Mouse (Mus musculus) kidney, adult 2 months (tissue): ENCODE data around the gene Cngb1. TPM values are rescaled to one million over a fixed set of nuclear protein-coding genes. Genes with fewer than 3 reads are reported as not detected.

Experiments
- DNase-seq: peaks from one replicate; pipeline ENCODE4 v3.0.0; 2021
- H3K27ac ChIP-seq: fragments of 200-500 bp; 2 replicates; pipeline ENCODE4 v1.5.1; 2012; ENCODE audit warnings: low read depth, low read length, control low read depth, inconsistent platforms; ENCODE audit not compliant: insufficient read depth
- H3K27me3 ChIP-seq: fragments of 200-500 bp; replicated peaks from 2 replicates; pipeline ENCODE4 v1.6.1; 2012; ENCODE audit warnings: mild to moderate bottlenecking, moderate library complexity, low read length, inconsistent platforms; ENCODE audit not compliant: control insufficient read depth, insufficient read depth
- H3K36me3 ChIP-seq: fragments of 200-500 bp; 2 replicates; pipeline ENCODE4 v1.6.1; 2012; ENCODE audit warnings: mild to moderate bottlenecking, moderate library complexity, low read length, inconsistent platforms; ENCODE audit not compliant: control insufficient read depth, insufficient read depth
- H3K4me1 ChIP-seq: fragments of 200-500 bp; 2 replicates; pipeline ENCODE4 v1.6.1; 2011; ENCODE audit warnings: low read length; ENCODE audit not compliant: control insufficient read depth, insufficient read depth
- H3K4me3 ChIP-seq: fragments of 200-500 bp; 2 replicates; pipeline ENCODE4 v1.5.1; 2011; ENCODE audit warnings: mild to moderate bottlenecking, low read depth, low read length, control low read depth; ENCODE audit not compliant: insufficient read depth
- CTCF ChIP-seq: fragments of 200-500 bp; conservative IDR thresholded peaks from 2 replicates; pipeline ENCODE4 v1.5.1; 2011; ENCODE audit warnings: low read depth, mild to moderate bottlenecking, control low read depth, low read length, moderate library complexity, mixed read lengths; ENCODE audit not compliant: insufficient read depth, insufficient read length
- POLR2A ChIP-seq: fragments of 200-500 bp; IDR thresholded peaks from one replicate; pipeline ENCODE4 v1.6.1; 2011; ENCODE audit warnings: low read depth, low read length, control low read depth
- WGBS: fragments of 180-500 bp; shearing (Covaris S2); methylation state at CpG from one replicate; pipeline ENCODE4 v1.1.7; 2018; 5-methylcytosine and 5-hydroxymethylcytosine counted together
- polyA plus RNA-seq: library from polyadenylated mRNA; depleted of rRNA; stranded (reverse); fragments of >200 nt; gene quantifications from 2 replicates; pipeline ENCODE4 v1.2.3, GENCODE M21; 2012; rRNA removed

Cngb1 gene
- polyA plus RNA-seq, 1 experiment = 0.38 TPM

DNA sequence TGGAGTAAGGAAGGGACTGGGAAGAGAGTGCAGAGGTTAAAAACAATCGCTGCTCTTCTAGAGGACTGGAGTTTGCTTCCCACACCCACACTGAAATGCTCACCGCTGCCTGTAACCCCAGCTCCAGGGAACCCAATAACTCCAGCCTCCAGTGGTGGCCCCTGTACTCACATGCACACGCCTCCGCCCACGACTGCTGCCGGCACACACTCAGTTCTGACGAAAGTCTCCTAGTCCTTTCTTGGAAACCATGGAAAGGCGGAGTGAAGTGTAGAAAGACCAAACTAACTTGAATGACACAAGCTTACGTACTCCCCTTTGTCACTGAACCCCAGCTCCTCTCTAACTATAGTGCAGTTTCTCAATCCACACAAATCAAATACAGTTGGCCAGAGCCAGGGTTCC is 106.4 kb downstream of the Cngb1 start:
- Histone ChIP-seq H3K36me3 (no peaks in the 10 kb centered on the region), H3K4me1 (peaks cover 7% of the 10 kb centered on the region; the same call in 1 of the 2 replicates), H3K4me3 (no peak overlapping the region), H3K27ac (no peak overlapping the region), H3K27me3 (no peaks in the 10 kb centered on the region)
- TF ChIP-seq POLR2A (no peak), CTCF (0 out of 2 replicates have a peak, but pooled peaks have one; percentile 5)
- DNase-seq = peak; percentile 52
- 51% methylated on average over 9 of the region's 9 CpGs for WGBS

- Histone ChIP-seq H3K4me3 (no peak overlapping the region), H3K27me3 (no peaks in the 10 kb centered on the region), H3K4me1 (peaks cover 7% of the 10 kb centered on the region; the same call in 1 of the 2 replicates), H3K27ac (no peak overlapping the region), H3K36me3 (no peaks in the 10 kb centered on the region)
- DNase-seq = no peak
- 65% methylated on average over 11 of the region's 11 CpGs for WGBS
- TF ChIP-seq POLR2A (no peak), CTCF (no peak)
Observed at GRCm38 (mm10) chr8:95195728-95196127, 110.7 kb downstream of the Cngb1 start.

- 0 out of 2 replicates have a peak, but pooled peaks have one; percentile 5 for TF ChIP-seq CTCF
- TF ChIP-seq POLR2A = no peak
- Histone ChIP-seq H3K27me3 (no peaks in the 10 kb centered on the region), H3K27ac (no peak overlapping the region), H3K4me1 (0 out of 2 replicates have a peak, but pooled peaks cover 4% of the 10 kb centered on the region), H3K4me3 (no peak overlapping the region), H3K36me3 (no peaks in the 10 kb centered on the region)
- WGBS = 74% methylated on average over 9 of the region's 9 CpGs
- peak; percentile 40 for DNase-seq
Observed at GRCm38 (mm10) chr8:95191497-95192175, 114.7 kb downstream of the Cngb1 start.

Other genes starting within 250 kb of the Cngb1 start
- 22.2 and 23.7 TPM in 2 replicates for gene Katnb1, start 225.4 kb downstream of the Cngb1 start, polyA plus RNA-seq
- gene Kifc3, start 103.8 kb downstream of the Cngb1 start, polyA plus RNA-seq = 92.3 and 100 TPM in 2 replicates
- gene Tepp, start 4.0 kb upstream of the Cngb1 start, polyA plus RNA-seq = 0.22 and 0.41 TPM in 2 replicates
- 6.2 and 6.5 TPM in 2 replicates for gene Zfp319, start 25.4 kb upstream of the Cngb1 start, polyA plus RNA-seq
- gene Usb1, start 25.7 kb upstream of the Cngb1 start, polyA plus RNA-seq = 27.7 and 29.8 TPM in 2 replicates
- 5.3 and 5.6 TPM in 2 replicates for gene Mmp15, start 45.7 kb upstream of the Cngb1 start, polyA plus RNA-seq
- 35.7 and 41.2 TPM in 2 replicates for gene Cfap20, start 128.3 kb upstream of the Cngb1 start, polyA plus RNA-seq
- gene Csnk2a2, start 183.5 kb upstream of the Cngb1 start, polyA plus RNA-seq = 15.7 and 19.6 TPM in 2 replicates
- 0.13 TPM in 1 of 2 replicates, not detected in the other for gene Ccdc113, start 227.5 kb upstream of the Cngb1 start, polyA plus RNA-seq